Mouse (Mus musculus) left cerebral cortex, postnatal 25 days (tissue): ENCODE data around the gene E130114P18Rik. TPM values are rescaled to one million over a fixed set of nuclear protein-coding genes. Genes with fewer than 3 reads are reported as not detected.

ENCODE experiments used
- DNase-seq, 2 experiments: peaks; one replicate each; pipeline ENCODE4 v3.0.0; 2022; ENCODE audit warnings: low spot score in 2 of 2, mixed read lengths in 1 of 2
- intact Hi-C: fragments of 180-260 bp; cut with DNase I; formaldehyde crosslinking; loops from one replicate; pipeline ENCODE4 v1.15.1; 2025
- total RNA-seq, 2 experiments: library from RNA; stranded (reverse); gene quantifications; 2 replicates each; pipeline ENCODE4 v1.2.3; 2021

E130114P18Rik gene
- total RNA-seq, 2 experiments from 2014 or later: 6.0 to 6.5 TPM

DNA sequence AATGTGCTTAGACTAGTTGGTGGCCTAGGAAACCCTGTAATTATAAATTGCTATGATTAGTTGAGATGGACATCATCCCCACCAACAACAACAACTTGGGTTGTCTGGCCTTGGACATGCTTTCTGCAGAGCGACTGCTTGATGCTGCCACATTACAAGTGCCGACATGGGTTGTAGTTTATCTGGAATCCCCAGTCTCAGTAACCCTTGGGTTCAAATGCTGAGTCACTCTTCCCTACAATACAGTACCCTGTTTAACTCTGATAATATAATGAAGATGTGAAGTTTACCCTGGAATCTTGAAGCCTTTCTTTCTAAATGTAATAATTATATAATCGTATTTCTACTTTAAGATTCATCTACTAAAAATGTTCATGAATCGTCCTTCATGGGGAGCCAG lies 49.4 kb downstream of the E130114P18Rik start:
- intact Hi-C loops: no loop called here
- DNase-seq: no peak

DNA sequence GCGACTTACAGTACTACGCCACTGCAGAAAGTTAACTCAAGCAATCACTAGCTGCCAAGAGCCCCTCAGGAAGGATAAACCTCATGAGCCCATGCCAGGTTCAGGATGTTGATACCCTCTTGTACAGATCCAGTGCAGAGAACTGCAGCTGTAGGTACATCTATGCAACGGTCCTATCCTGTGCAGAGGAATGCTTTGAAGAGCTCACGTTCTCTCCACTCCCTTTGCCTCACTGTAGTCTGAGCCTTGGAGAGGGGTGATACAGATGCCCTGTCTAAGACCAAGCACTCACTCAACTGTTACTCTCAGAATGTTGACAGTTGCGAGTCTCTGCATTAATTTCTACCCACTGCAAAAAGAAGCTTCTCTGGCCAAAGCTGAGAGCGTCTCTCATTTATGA lies 54.5 kb downstream of the E130114P18Rik start:
- DNase-seq: no peak
- intact Hi-C loops: no loop called here

DNA sequence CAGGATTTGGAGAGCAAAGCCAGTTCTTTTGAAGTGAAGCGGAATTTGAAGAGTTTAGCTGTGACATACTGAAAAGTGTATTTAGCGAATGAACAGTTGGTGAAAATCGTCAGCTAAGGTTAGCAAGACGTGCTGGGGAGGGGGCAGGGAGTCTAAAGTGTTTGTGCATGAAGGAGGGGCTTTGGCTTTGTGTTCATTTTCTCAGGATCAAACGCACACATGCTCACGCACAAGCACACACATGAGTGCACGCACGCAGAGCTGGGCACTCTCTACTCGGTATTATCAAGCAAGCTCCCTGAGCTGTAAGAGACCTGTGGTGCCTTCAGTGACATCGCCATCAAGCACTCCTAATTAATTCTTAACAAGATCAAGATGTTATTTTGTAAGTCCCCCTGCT lies 55.2 kb downstream of the E130114P18Rik start:
- no peak for DNase-seq
- intact Hi-C loops: no loop called here

DNA sequence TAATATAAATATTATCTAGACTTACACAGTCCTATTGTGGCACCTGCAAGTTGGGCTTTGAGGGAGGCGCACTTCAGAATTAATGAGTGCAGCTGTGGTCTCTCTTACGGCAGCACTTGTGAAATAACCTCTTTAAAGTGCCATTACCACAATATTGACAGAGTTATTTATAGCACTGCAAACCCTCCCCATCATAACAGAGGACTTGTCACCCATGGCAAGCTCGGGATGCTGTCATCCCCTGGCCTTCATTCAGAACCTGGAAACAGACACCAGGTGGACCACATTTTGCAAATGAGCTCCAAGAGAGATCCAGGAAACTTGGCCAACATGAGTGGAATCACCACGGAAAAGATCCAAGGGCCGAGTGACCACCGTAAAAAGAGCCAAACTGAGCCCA lies 63.3 kb downstream of the E130114P18Rik start:
- intact Hi-C loops: no loop called here
- no peak for DNase-seq

DNA sequence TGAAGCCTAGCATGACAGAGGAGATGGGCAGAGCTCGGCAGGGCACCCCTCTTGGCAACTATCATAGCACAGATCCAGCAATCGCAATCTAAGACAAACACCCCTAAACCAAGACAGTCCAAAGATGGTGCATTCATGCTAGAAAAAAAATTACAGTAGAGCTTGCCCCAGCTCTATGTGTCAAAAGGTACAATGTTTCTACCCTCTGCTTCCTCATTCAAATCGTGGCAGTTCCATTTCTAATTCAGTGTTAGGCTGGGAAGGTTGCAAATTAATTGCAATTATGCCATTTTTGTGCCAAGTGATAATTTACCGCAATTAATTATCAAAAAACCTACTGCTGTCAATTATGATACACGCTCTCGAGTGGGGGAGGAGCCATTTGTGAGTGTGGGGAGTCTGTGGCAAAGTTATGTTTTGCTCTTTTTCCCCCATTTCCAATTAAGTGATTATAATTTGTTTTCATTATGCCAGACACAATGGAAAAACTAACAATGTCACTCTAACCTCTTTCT lies 63.7 kb downstream of the E130114P18Rik start:
- intact Hi-C loops: no loop called here

DNA sequence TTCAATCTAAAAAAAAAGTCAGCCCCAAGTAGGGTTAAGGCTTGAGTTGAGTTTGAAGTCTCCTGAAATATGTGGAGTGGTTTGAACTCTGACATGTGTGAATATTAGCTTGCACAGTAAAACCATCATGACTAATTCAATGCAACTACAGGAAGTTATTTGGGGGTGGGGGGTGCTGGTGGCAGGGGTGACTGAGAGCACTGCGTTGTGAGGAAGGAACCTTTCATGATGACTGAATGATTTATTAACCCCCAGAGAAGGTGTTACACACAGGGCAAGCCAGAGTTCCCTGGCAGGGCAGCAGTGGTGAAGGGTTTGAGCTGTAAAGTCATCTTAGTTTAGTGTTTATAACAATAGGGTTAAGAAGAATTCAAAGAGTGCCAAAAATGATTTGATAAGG lies 65.3 kb downstream of the E130114P18Rik start:
- intact Hi-C loops: no loop called here
- DNase-seq: no peak

More for the DNA sequence above, 63.7 kb downstream of the E130114P18Rik start:
- no peak for DNase-seq

DNA sequence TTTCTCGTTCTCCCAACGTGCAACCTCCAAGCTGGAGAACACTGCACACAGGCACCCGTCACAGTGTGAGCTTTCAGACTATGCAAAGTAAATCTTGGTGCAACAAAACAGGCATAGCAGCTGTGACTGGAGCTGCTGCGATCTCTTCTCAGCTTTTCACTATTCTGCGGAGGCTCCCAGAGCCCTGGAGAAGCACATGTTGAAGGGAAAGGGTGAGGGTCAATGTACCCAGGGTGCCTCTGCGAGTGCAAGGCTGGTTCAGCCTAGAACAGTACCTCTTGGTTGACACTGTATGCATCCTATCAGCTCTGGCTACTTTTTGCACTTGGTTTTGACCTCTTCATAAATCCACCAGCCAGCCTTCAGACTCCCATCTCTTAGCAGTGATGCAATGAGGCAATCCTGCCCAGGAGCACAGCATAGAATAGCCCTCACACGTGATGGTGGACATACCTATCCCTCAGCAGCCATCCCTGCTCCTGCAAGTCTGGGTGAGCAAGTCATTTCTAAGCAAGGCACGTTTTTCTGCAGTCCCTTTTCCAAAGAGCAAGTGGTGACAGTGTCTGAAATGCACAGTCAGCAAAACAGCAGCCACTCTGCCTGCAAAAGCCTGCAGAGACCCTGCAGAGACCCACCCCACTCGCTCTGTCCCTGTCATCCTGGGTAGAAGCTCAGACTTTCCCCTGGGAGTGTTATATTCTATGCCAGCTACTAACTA lies 67.7 kb downstream of the E130114P18Rik start:
- DNase-seq: peak in 1 of 2 experiments; percentile 18
- intact Hi-C loops: no loop called here

DNA sequence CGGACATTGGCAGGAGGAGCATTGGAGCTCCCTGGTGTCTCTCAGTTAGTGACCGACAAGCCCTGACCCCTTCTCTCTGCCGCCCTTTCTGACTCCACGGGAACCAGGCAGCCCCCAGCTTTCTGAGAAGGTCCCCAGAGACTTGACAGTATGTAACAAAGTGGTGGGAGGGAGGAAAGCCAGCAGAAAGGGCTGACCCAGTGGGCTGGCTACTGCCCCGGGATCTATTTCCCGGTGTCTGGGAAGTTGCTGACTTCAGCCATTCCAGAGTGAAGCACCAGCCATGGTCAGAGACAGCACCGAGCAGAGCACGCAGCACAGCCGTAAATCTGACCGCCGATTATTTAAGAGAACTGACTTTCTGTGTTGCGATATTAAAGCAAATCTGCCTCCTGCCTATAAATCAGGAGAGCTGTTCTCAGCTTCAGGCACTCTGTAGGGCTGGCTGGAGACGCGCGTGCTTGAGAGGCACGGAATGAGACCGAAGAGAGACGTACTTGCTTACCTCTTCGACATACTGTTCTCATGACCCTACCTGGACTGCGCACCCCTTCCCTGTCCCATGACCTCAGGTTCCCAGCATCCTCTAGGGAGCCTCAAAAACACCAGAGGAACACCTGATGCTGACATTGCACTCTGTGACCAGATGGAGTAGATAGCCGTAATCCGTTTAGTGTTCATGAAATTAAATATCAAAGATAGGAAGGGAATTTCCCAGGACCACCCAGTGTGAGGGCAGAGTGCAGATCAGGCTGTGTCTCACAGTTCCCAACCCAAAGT lies 70.3 kb downstream of the E130114P18Rik start:
- intact Hi-C loops: no loop called here
- DNase-seq: no peak

DNA sequence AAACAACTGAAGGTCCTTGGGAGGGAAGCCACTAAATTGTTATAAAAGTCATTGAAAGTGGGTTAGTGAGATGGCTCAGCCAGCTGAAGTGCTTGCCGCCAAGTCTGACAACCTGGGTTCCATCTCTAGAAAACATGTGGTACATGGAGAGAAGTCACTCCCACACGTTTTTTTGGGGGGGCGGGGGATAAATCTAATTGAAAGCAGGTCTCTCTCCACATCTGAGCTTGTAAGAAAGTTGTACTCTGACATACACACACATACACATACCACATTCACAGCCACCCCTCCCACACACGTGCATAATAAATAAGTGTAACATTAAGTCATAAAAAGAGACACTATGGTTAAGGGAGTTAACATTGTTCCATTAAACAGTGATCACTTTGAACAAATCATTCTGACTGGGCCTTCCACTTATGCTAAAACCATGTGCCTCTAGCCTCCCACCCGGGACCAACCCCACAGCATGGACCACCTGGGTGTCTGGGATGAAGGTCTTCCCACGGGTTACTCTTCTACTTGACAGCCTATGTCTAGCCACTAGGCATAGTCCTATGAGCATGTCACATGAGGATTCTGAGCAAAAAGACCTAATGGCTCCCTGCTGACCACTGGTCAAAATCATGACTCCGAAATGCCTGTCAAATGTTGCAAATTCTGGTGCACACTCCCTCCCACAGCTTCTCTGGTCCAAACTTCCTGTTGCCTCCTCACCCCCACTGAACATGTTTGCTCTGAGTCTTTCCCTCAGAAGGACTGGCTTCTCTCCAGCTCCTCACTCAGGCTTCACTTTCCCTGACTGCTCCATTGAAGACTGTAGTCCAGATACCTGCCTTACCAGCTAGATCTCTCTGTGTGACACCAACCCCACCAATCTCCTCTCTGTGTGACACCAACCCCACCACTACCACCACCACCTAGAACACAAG lies 80.9 kb downstream of the E130114P18Rik start:
- DNase-seq: no peak
- intact Hi-C loops: no loop called here

DNA sequence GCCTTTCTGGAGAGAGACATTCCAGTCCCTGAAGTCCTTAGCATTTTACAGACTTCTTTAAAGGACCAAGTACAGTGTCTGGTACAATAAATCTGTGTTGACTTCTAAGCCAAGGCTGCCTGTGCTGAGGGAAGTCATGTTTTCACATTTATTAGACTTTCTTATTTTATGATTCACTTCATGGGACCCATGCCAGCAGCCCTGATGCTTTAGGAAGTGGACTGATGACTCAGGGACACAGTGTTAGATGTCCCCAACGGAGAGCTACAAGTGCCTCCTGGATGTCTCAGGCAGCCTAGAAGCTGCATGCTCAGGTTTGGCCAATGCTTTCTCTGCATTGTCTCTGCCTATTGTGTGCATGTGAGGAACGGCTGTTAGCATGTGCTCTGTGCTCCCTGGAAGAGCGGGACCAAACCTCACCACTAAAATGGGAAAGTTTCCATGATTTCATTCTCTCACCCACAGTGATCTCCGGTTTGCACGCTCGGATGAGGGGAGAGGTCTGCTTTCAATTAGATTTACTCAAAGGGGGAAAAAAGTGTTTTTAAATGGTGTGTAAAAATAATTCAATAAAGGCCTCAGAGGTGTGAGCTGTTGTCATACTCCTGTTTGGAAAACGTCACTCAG lies 82.4 kb downstream of the E130114P18Rik start:
- intact Hi-C loops: no loop called here

DNA sequence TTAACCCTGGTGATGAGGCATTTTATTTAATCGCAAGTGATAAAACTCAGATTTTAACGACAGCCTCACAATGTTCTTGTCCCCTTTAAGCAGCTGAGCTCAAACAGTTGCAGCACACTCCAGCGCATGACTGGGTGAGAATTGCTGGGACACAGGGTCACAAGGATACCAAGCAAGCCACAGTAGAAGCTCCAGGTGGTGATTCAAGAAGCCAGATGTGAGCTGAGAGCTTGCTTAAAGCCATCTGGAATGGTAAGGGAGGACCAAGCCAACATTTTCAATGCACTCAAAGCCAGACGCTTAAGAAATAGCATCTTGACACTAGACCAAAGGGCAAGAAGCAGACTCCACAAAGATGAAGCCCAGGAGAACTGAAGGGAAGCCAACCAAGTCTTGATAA lies 83.9 kb downstream of the E130114P18Rik start:
- no peak for DNase-seq
- intact Hi-C loops: no loop called here

More for the DNA sequence above, 82.4 kb downstream of the E130114P18Rik start:
- DNase-seq: no peak

DNA sequence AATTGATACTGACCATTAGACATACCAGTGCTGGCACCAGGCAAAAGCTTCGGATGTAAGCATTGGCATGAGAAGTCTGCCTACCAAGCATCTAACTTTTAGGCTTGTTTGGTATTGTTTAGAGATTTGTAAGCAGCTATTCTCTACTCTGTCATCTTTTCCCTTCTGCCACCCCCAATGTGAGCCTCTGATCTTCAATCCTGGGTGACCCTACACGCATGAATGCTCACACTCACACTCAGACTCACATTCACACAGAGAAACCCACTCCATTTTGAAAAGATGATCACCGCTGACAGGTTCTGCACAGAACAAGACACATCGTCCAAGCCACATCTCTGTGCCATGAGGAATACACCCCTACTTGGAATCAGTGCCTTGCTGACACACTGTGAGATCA lies 84.8 kb downstream of the E130114P18Rik start:
- intact Hi-C loops: no loop called here
- DNase-seq: no peak

DNA sequence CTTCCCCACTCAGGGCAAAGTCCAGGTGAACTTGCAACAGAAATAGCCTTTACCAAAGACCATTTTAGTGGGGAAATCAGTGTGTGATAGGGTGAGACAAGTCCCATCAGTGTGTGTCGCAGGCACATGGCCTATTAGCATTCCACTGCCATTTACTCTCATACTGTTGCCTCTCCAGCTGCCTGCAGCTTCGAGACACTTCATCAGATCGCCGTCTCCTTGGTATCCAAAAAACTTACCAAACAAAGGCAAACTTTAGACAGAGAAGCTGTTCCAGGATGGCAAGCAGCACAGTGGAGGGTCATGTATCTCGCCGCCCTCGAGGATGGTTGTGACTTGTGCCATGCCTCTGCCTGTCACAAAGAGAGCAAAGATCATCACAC lies 87.5 kb downstream of the E130114P18Rik start:
- intact Hi-C loops: no loop called here

DNA sequence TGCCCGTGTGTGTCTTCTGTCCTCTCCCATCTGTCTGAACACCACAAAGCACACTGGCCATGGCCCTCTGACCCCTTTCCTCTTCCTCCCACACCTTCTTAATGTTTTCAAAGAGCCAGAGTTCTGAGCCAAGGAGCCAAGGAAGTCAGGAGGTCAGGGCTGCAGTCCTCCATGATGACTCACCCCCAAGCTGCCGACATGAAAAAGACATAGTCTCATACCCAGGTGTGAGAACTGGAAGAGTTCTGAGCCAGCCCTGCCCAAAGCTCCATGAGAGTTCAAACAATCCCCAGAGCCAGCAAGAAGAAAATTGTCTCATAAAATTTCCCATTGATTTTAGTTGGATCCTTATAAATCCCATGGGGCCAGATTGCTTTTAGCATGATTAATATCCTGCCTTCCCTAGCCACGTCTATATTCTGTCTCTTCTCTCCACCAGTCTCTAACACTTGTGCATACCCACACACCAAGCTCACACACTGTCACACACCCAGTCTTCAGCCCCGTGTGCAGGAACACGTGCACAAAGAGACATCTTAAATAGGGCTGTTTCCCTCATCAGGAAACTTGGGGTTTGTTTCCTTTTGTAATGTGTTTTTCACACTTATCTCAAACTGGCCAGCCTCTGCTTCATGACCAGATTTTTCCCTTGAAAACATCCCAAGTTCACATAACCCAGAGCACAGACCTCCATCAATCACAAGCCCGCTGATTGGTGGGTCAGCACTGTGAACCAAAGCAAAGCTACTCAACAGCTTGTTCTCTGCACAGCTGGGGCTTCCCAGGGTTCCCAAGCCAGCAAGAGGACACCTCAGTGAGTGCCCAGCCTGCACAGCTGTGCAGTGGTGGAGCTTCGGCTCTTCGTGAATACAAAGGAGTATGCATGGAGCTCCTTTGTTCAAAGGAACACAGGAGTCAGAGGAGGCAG lies 88.2 kb downstream of the E130114P18Rik start:
- intact Hi-C loops: no loop called here
- DNase-seq: no peak

More for the DNA sequence above, 87.5 kb downstream of the E130114P18Rik start:
- DNase-seq: no peak

DNA sequence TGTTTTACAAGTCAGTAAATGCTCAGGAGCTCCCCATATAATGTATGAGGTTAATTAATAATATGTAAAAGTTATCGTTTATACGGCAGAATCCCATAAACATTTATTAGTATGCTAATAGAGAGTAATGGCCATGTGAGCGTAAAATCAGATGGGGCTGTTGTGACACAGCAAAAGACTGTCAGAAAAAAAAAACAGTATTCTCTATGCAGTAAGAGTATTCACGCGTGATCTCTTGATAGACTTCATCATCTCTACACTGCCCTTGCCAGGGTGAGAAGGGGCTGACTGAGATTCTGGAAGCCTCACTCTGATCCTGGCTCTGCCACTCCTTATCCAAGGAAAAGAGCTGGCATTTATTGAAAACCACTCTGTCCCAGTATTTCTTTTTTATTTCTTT lies 91.9 kb downstream of the E130114P18Rik start:
- DNase-seq: no peak
- intact Hi-C loops: no loop called here

DNA sequence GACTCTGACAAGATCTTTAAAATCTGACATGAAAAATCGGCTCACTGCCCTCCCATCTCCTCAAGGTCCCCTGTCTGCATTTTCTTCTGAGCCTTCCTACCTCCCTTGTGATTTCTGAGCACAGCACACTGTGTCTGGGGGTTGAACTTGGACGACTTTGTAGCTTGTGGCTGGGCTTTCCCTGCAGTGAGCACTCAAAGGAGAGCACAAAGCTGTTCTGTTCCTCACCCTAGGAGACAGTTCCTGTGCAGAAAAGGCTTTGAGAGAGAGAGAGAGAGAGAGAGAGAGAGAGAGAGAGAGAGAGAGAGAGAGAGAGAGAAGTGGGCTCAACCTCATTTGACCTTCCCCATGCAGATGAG lies 101.3 kb downstream of the E130114P18Rik start:
- peak in 1 of 2 experiments; percentile 12 for DNase-seq
- intact Hi-C loops: loop anchor here (2.0 to 10.0 kb wide), 4 partner anchors 70 to 972 kb away; no protein-coding TSS in a partner anchor

DNA sequence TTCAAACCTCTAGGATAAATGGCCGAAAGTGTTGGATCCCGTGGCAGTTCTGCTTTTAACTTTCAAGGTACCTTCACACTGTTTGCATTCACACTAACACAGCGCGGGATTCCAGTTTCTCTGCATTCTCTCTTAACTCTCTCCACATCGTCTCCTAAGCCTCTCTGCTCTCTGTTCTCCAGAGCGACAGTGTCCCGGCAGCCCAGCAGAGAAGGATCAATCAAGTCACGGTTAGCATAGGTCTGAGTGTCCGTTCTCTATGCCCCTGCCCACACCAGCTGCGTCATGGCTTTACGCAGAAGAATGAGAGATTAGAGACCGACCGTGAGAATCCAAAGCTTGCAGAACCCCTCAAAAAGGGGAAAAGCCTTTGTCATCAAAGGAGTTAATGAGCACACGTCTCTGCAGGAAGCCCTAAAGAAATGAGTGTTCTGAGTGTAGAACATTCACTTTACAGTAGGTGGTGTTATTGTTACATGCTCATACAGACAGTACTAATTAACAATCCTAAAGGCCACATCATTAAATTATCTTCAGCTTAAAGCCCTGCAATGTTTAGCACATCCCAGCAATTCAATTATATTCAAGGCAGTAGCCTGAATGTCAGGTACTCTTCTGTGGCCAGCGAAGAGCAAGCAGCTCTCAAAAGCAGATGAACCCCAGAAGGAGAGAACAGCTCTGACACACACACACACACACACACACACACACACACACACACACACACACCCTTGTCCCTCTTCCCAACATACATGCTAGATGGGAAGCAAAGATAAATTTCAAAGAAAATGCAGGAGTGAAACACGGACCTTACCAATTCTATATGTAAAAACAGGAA lies 101.9 kb downstream of the E130114P18Rik start:
- intact Hi-C loops: loop anchor here (2.0 to 10.0 kb wide), 4 partner anchors 71 to 971 kb away; no protein-coding TSS in a partner anchor
- peak; percentile 9 to 14 for DNase-seq
